In genomic region chr17:80291148-80291547, GRCm38 (mm10) we compare ENCODE assay signal across 10 mouse cellular contexts. TPM values are rescaled to one million over a fixed set of nuclear protein-coding genes. Genes with fewer than 3 reads are reported as not detected.
DNase-seq lines count a peak whose midpoint lies in the region; TF ChIP-seq lines count a peak whose summit lies in the region.
"Had no signal": no experiment of that assay in that cellular context is flagged by ENCODE, and none has a peak within 500 bp of the region (broad histone marks: within the 10 kb centered on the region; RNA-seq: fewer than 3 reads in every experiment).

No protein-coding gene starts in this region.

- TF ChIP-seq POLR2A in heart, adult 2 months (IDR thresholded peaks at IDR 0.05; ENCODE audit: insufficient read depth, low read depth, low read length) = no peak

- no peak overlapping the region for H3K27ac ChIP-seq in heart, adult 2 months
- no peak overlapping the region for H3K27ac ChIP-seq in heart, embryonic 10.5 days
- H3K27ac ChIP-seq: limb, embryonic 15.5 days; stomach, embryonic 15.5 days had no signal

- H3K4me1 ChIP-seq in heart, adult 2 months (ENCODE audit: control insufficient read depth, insufficient read depth, low read length) = no peaks in the 10 kb centered on the region; the same call in 1 of the 2 replicates
- peaks cover 9% of the 10 kb centered on the region for H3K4me1 ChIP-seq in heart, embryonic 10.5 days

- TF ChIP-seq CTCF in heart, adult 2 months (IDR thresholded peaks at IDR 0.05) = peak; percentile 82

- WGBS in heart, adult 2 months = 23% methylated on average over 2 of the region's 2 CpGs
- 17% methylated on average over 2 of the region's 2 CpGs for WGBS in heart, embryonic 10.5 days

- intact Hi-C loops in heart, adult 2 months (cut with DNase I) = loop anchor here (1.0 to 5.0 kb wide), 3 partner anchors 81 to 270 kb away; partner anchors contain the start of gene Gm10190

- H3K27me3 ChIP-seq in heart, adult 2 months (ENCODE audit: control insufficient read depth, insufficient read depth, low read length) = no peaks in the 10 kb centered on the region
- H3K27me3 ChIP-seq in heart, embryonic 10.5 days (ENCODE audit: insufficient read depth, poor library complexity, severe bottlenecking) = no peaks in the 10 kb centered on the region
- H3K27me3 ChIP-seq: limb, embryonic 15.5 days; stomach, embryonic 15.5 days had no signal

- no peaks in the 10 kb centered on the region for H3K9me3 ChIP-seq in heart, embryonic 10.5 days
- H3K9me3 ChIP-seq: limb, embryonic 15.5 days; stomach, embryonic 15.5 days had no signal

- peaks cover 2% of the 10 kb centered on the region for H3K79me2 ChIP-seq in heart, adult 2 months (replicated peaks; ENCODE audit: control insufficient read depth, insufficient read depth, low read length)

- H3K9ac ChIP-seq in heart, adult 2 months (ENCODE audit: low read depth, low read length) = no peak overlapping the region
- H3K9ac ChIP-seq: limb, embryonic 15.5 days had no signal

- TF ChIP-seq EP300 in heart, adult 2 months (IDR thresholded peaks at IDR 0.05; ENCODE audit: insufficient read depth, low read depth, low read length) = no peak

- no peaks in the 10 kb centered on the region for H3K36me3 ChIP-seq in heart, adult 2 months (ENCODE audit: control insufficient read depth, insufficient read depth, low read length)
- H3K36me3 ChIP-seq in heart, embryonic 10.5 days = no peaks in the 10 kb centered on the region
- H3K36me3 ChIP-seq: limb, embryonic 15.5 days; stomach, embryonic 15.5 days had no signal

- no peak overlapping the region for H3K4me3 ChIP-seq in heart, adult 2 months
- H3K4me3 ChIP-seq in heart, embryonic 10.5 days = no peak overlapping the region

- no peak for DNase-seq in heart, adult 2 months
- DNase-seq in heart, embryonic 10.5 days (ENCODE audit: low spot score) = no peak
- DNase-seq in urinary bladder, postnatal 14 days (ENCODE audit: low spot score) = peak; percentile 49
- DNase-seq in urinary bladder, adult 18-20 months (ENCODE audit: low spot score in 2 of 2) = no peak
- DNase-seq in embryo, embryonic 10.5 days (ENCODE audit: low spot score) = peak; percentile 86
- peak; percentile 60 for DNase-seq in kidney, postnatal 14 days
- peak; percentile 58 for DNase-seq in mesoderm, embryonic 11.5 days (ENCODE audit: low read depth, low spot score)
- DNase-seq in urinary bladder, postnatal 10 days (ENCODE audit: low spot score) = no peak

RNA-seq across cellular contexts. Expression of gene Dhx57, which starts 0.9 kb away (rescaled TPM):
- 1 to 10 TPM; 5.4 to 6.0 TPM for total RNA-seq in heart, adult 2 months (2021)
- 3.9 and 6.9 TPM in 2 replicates for polyA plus RNA-seq in heart, adult 2 months (2012; rRNA removed)
- polyA plus RNA-seq in heart, embryonic 10.5 days (2016; fragmentation: Nextera tagmentation; extraction: Ambion mirVana) = 12.4 and 12.9 TPM in 2 replicates

RNA-seq across cellular contexts. Expression of gene Morn2, which starts 1.1 kb away (rescaled TPM):
- total RNA-seq in heart, adult 2 months (2021) = 10 to 100 TPM; 15.4 to 15.6 TPM
- 9.1 and 9.5 TPM in 2 replicates for polyA plus RNA-seq in heart, adult 2 months (2012; rRNA removed)
- 17.4 and 18.6 TPM in 2 replicates for polyA plus RNA-seq in heart, embryonic 10.5 days (2016; fragmentation: Nextera tagmentation; extraction: Ambion mirVana)

RNA-seq across cellular contexts. Expression of gene Arhgef33, which starts 16.1 kb away (rescaled TPM):
- under 1 TPM in 1 of 2 experiments, not detected in 1; 0.18 TPM for total RNA-seq in heart, adult 2 months (2021)
- 0.06 TPM in 1 of 2 replicates, not detected in the other for polyA plus RNA-seq in heart, adult 2 months (2012; rRNA removed)
- 0.49 and 0.78 TPM in 2 replicates for polyA plus RNA-seq in heart, embryonic 10.5 days (2016; fragmentation: Nextera tagmentation; extraction: Ambion mirVana)

Comparison
In these comparisons a context has a peak if more than half of its experiments do, and no peak if none do; other contexts are left out.
1. DNase-seq: peak in urinary bladder, postnatal 14 days (single experiment), embryo, embryonic 10.5 days (single experiment), kidney, postnatal 14 days (single experiment) and mesoderm, embryonic 11.5 days (single experiment); none in heart, adult 2 months (0 of 2), heart, embryonic 10.5 days (single experiment), urinary bladder, adult 18-20 months (0 of 2) and urinary bladder, postnatal 10 days (single experiment).